In genomic region chr6:67035388-67036299, GRCm38 (mm10) we compare ENCODE assay signal across 8 mouse cellular contexts. TPM values are rescaled to one million over a fixed set of nuclear protein-coding genes. Genes with fewer than 3 reads are reported as not detected.
DNase-seq lines count a peak whose midpoint lies in the region; ATAC-seq and TF ChIP-seq lines count a peak whose summit lies in the region.

No protein-coding gene starts in this region.

- 39% methylated on average over 19 of the region's 19 CpGs for WGBS in cerebellum, adult 2 months
- WGBS in heart, embryonic 16.5 days: 25% methylated on average over 19 of the region's 19 CpGs
- WGBS in limb, embryonic 12.5 days: 31% methylated on average over 19 of the region's 19 CpGs
- 7% methylated on average over 19 of the region's 19 CpGs for WGBS in midbrain, embryonic 12.5 days

- H3K9ac ChIP-seq in heart, embryonic 16.5 days (ENCODE audit: low read length): peak overlapping the region; percentile 75
- H3K9ac ChIP-seq in limb, embryonic 12.5 days (replicated peaks): peak overlapping the region; percentile 80; the same call in 1 of the 2 replicates
- H3K9ac ChIP-seq in midbrain, embryonic 12.5 days (replicated peaks): peak overlapping the region; percentile 92

- no peaks in the 10 kb centered on the region for H3K36me3 ChIP-seq in heart, embryonic 16.5 days (ENCODE audit: control insufficient read depth, insufficient read depth)
- no peaks in the 10 kb centered on the region for H3K36me3 ChIP-seq in limb, embryonic 12.5 days
- H3K36me3 ChIP-seq in midbrain, embryonic 12.5 days: no peaks in the 10 kb centered on the region

- H3K27ac ChIP-seq in cerebellum, adult 2 months (ENCODE audit: insufficient read depth, low read length): no peak overlapping the region
- H3K27ac ChIP-seq in heart, embryonic 16.5 days (ENCODE audit: low read length): no peak overlapping the region
- H3K27ac ChIP-seq in limb, embryonic 12.5 days: peak overlapping the region; percentile 96; the same call in 1 of the 2 replicates
- H3K27ac ChIP-seq in midbrain, embryonic 12.5 days (replicated peaks): peak overlapping the region; percentile 90; the same call in 1 of the 2 replicates

- DNase-seq in cerebellum, adult 2 months: peak in 1 of 2 experiments; percentile 12
- no peak for DNase-seq in cerebellum, adult 11 months
- no peak for DNase-seq in ovary, postnatal 10 days (ENCODE audit: low spot score)
- DNase-seq in ovary, postnatal 14 days (ENCODE audit: low spot score): no peak

- peak overlapping the region; percentile 98 for H3K4me2 ChIP-seq in heart, embryonic 16.5 days (ENCODE audit: low read depth, low read length)
- peak overlapping the region; percentile 68 for H3K4me2 ChIP-seq in limb, embryonic 12.5 days
- H3K4me2 ChIP-seq in midbrain, embryonic 12.5 days (replicated peaks): peak overlapping the region; percentile 69

- peaks cover 2% of the 10 kb centered on the region; the same call in 1 of the 2 replicates for H3K4me1 ChIP-seq in cerebellum, adult 2 months (ENCODE audit: control insufficient read depth, insufficient read depth, low read length)
- H3K4me1 ChIP-seq in heart, embryonic 16.5 days (ENCODE audit: control insufficient read depth, insufficient read depth, low read length): peaks cover 7% of the 10 kb centered on the region
- peaks cover 25% of the 10 kb centered on the region for H3K4me1 ChIP-seq in limb, embryonic 12.5 days (replicated peaks)
- H3K4me1 ChIP-seq in midbrain, embryonic 12.5 days: peaks cover 23% of the 10 kb centered on the region

- H3K27me3 ChIP-seq in cerebellum, adult 2 months (ENCODE audit: control insufficient read depth, insufficient read depth, low read length): no peaks in the 10 kb centered on the region
- no peaks in the 10 kb centered on the region for H3K27me3 ChIP-seq in heart, embryonic 16.5 days (ENCODE audit: control insufficient read depth, insufficient read depth, low read length)
- H3K27me3 ChIP-seq in limb, embryonic 12.5 days: 0 out of 2 replicates have a peak, but pooled peaks cover 3% of the 10 kb centered on the region
- H3K27me3 ChIP-seq in midbrain, embryonic 12.5 days: peaks cover 25% of the 10 kb centered on the region

- H3K4me3 ChIP-seq in cerebellum, adult 2 months (replicated peaks; ENCODE audit: insufficient read depth, low read depth, low read length): peak overlapping the region; percentile 82
- peak overlapping the region; percentile 64 for H3K4me3 ChIP-seq in heart, embryonic 16.5 days (ENCODE audit: low read length)
- H3K4me3 ChIP-seq in limb, embryonic 12.5 days (replicated peaks): peak overlapping the region; percentile 74
- peak overlapping the region; percentile 75 for H3K4me3 ChIP-seq in midbrain, embryonic 12.5 days

- H3K9me3 ChIP-seq in heart, embryonic 16.5 days (replicated peaks; ENCODE audit: control insufficient read depth, low read length): no peaks in the 10 kb centered on the region
- no peaks in the 10 kb centered on the region for H3K9me3 ChIP-seq in limb, embryonic 12.5 days
- H3K9me3 ChIP-seq in midbrain, embryonic 12.5 days: no peaks in the 10 kb centered on the region

- peak; percentile 26 for ATAC-seq in common myeloid progenitor, adult 5-6 weeks (replicated peaks; ENCODE audit: low read depth, poor library complexity, severe bottlenecking)
- no peak for ATAC-seq in heart, embryonic 16.5 days (replicated peaks; ENCODE audit: extremely low read depth, insufficient read depth, low FRiP score)
- no peak for ATAC-seq in limb, embryonic 12.5 days (ENCODE audit: insufficient number of reproducible peaks, insufficient read depth, low FRiP score, low TSS enrichment, low read depth)
- ATAC-seq in midbrain, embryonic 12.5 days (ENCODE audit: low FRiP score, low read depth): no peak

- no peak for TF ChIP-seq POLR2A in cerebellum, adult 2 months (IDR thresholded peaks at IDR 0.05; ENCODE audit: borderline replicate concordance, insufficient read depth, low read length)

- TF ChIP-seq CTCF in cerebellum, adult 2 months (IDR thresholded peaks at IDR 0.05; ENCODE audit: borderline replicate concordance, insufficient read depth, low read depth, low read length): no peak

RNA-seq across cellular contexts. Expression of gene Gadd45a, which starts 1.6 kb away (rescaled TPM):
- 30.4 TPM in 2 replicates for polyA plus RNA-seq in cerebellum, adult 2 months (2012; rRNA removed)
- total RNA-seq in common myeloid progenitor, adult 5-6 weeks (2017): 36.0 and 41.3 TPM in 2 replicates
- 6.5 and 6.9 TPM in 2 replicates for polyA plus RNA-seq in heart, embryonic 16.5 days (2015; fragmentation: Nextera tagmentation; extraction: Ambion mirVana)
- 21.3 and 23.1 TPM in 2 replicates for polyA plus RNA-seq in limb, embryonic 12.5 days (2016; fragmentation: Nextera tagmentation; extraction: Ambion mirVana)
- polyA plus RNA-seq in midbrain, embryonic 12.5 days (2016; fragmentation: Nextera tagmentation; extraction: Ambion mirVana): 20.3 and 20.7 TPM in 2 replicates

Comparison
In these comparisons a context has a peak if more than half of its experiments do, and no peak if none do; other contexts are left out.
1. H3K27ac ChIP-seq: peak in limb, embryonic 12.5 days (single experiment) and midbrain, embryonic 12.5 days (single experiment); none in cerebellum, adult 2 months (single experiment) and heart, embryonic 16.5 days (single experiment).
2. Peak in every context shown above with its lines, with median percentiles within 50 percentile points of each other: H3K4me3 ChIP-seq, H3K4me2 ChIP-seq and H3K9ac ChIP-seq.